Mouse (Mus musculus): ENCODE measurements around the gene Gpbp1l1.

GRCm38 (mm10) chr4:116537737-116538136, 19.7 kb upstream of the Gpbp1l1 start:
- no peak for TF ChIP-seq TAL1 (IDR thresholded peaks at IDR 0.05; ENCODE audit: low read length)
- TF ChIP-seq GATA1 (IDR thresholded peaks at IDR 0.05; ENCODE audit: low read length) = no peak

Measured in erythroblast, embryonic 14.5 days (primary cell).